Comparison of ENCODE assay signal across 8 mouse cellular contexts in the genomic region with DNA sequence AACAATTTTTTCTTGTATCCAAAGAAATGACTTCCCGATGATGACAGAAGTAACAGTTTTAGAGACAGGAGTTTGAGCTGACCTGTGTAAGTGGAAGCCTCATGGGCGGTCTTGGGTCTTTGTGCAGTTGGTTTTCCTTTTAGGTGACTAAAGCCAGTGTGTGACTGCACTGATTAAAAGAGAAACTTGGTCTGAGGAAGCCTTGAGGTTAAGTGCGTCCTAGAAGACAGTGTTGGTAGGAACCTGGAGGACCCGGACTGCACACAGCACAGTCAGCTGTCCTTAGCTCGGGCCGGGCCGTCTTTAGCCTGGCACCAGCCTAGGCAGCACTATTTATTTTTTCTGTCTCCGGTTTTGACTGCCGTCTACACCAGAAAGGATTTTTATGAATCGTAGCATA. TPM values are rescaled to one million over a fixed set of nuclear protein-coding genes. Genes with fewer than 3 reads are reported as not detected.
DNase-seq lines count a peak whose midpoint lies in the region; ATAC-seq and TF ChIP-seq lines count a peak whose summit lies in the region.

No protein-coding gene starts in this region.

- H3K4me2 ChIP-seq in lung, embryonic 15.5 days = peak overlapping the region; percentile 54

- no peak for TF ChIP-seq POLR2A in small intestine, adult 2 months (IDR thresholded peaks at IDR 0.05; ENCODE audit: low read depth, low read length)

- H3K9me3 ChIP-seq in lung, embryonic 15.5 days = no peaks in the 10 kb centered on the region
- no peaks in the 10 kb centered on the region for H3K9me3 ChIP-seq in limb, embryonic 10.5 days (replicated peaks)

- peaks cover 60% of the 10 kb centered on the region for H3K4me1 ChIP-seq in lung, embryonic 15.5 days
- peaks cover 30% of the 10 kb centered on the region for H3K4me1 ChIP-seq in limb, embryonic 10.5 days
- peaks cover 40% of the 10 kb centered on the region for H3K4me1 ChIP-seq in small intestine, adult 2 months (ENCODE audit: control insufficient read depth, insufficient read depth, insufficient read length, low read length)

- ATAC-seq in lung, embryonic 15.5 days (ENCODE audit: borderline replicate concordance, extremely low read depth, low FRiP score, low TSS enrichment) = no peak

- H3K4me3 ChIP-seq in lung, embryonic 15.5 days = peak overlapping the region; percentile 94
- H3K4me3 ChIP-seq in limb, embryonic 10.5 days = peak overlapping the region; percentile 84; the same call in 1 of the 2 replicates
- peak overlapping the region; percentile 49 for H3K4me3 ChIP-seq in small intestine, adult 2 months (ENCODE audit: low read depth, low read length)

- no peaks in the 10 kb centered on the region for H3K27me3 ChIP-seq in lung, embryonic 15.5 days
- peaks cover 5% of the 10 kb centered on the region for H3K27me3 ChIP-seq in limb, embryonic 10.5 days (ENCODE audit: low read depth, poor library complexity, severe bottlenecking)
- no peaks in the 10 kb centered on the region for H3K27me3 ChIP-seq in small intestine, adult 2 months (ENCODE audit: control insufficient read depth, insufficient read depth, low read length)

- H3K36me3 ChIP-seq in lung, embryonic 15.5 days = peaks cover 25% of the 10 kb centered on the region
- peaks cover 51% of the 10 kb centered on the region for H3K36me3 ChIP-seq in limb, embryonic 10.5 days
- peaks cover 19% of the 10 kb centered on the region for H3K36me3 ChIP-seq in small intestine, adult 2 months (ENCODE audit: control insufficient read depth, insufficient read depth, low read length)

- peak; percentile 33 for DNase-seq in adrenal gland, adult 2 months
- DNase-seq in adrenal gland, postnatal 36 days = no peak
- DNase-seq in lung, postnatal 14 days = no peak
- no peak for DNase-seq in limb, embryonic 10.5 days (ENCODE audit: low spot score)
- DNase-seq in adrenal gland, postnatal 10 days = no peak
- no peak for DNase-seq in urinary bladder, adult 18-20 months (ENCODE audit: low spot score in 2 of 2)

- WGBS in lung, embryonic 15.5 days = 58% methylated on average over 10 of the region's 10 CpGs
- WGBS in limb, embryonic 10.5 days = 92% methylated on average over 10 of the region's 10 CpGs
- WGBS in small intestine, adult 2 months = 15% methylated on average over 10 of the region's 10 CpGs

- peak overlapping the region; percentile 23; the same call in 1 of the 2 replicates for H3K9ac ChIP-seq in lung, embryonic 15.5 days

- no peak overlapping the region for H3K27ac ChIP-seq in lung, embryonic 15.5 days
- no peak overlapping the region for H3K27ac ChIP-seq in limb, embryonic 10.5 days
- peak overlapping the region; percentile 76 for H3K27ac ChIP-seq in small intestine, adult 2 months (ENCODE audit: insufficient read depth, low read depth, low read length)

- TF ChIP-seq CTCF in small intestine, adult 2 months (IDR thresholded peaks at IDR 0.05; ENCODE audit: extremely low read depth, insufficient read length, insufficient replicate concordance, low read depth, low read length) = no peak

RNA-seq across cellular contexts. Expression of a gene that starts 2.2 kb away (rescaled TPM):
- total RNA-seq in adrenal gland, adult 2 months (2021) = 10 to 100 TPM; 59.8 to 61.8 TPM
- polyA plus RNA-seq in adrenal gland, adult 2 months (2012; rRNA removed) = 21.7 and 23.2 TPM in 2 replicates
- total RNA-seq in adrenal gland, postnatal 36 days (2021) = 10 to 100 TPM; 65.2 to 70.7 TPM
- 25.5 and 27.8 TPM in 2 replicates for polyA plus RNA-seq in lung, embryonic 15.5 days (2015; fragmentation: Nextera tagmentation; extraction: Ambion mirVana)
- polyA plus RNA-seq in limb, embryonic 10.5 days (2016; fragmentation: Nextera tagmentation; extraction: Ambion mirVana) = 20.1 and 20.6 TPM in 2 replicates
- 38.5 and 60.3 TPM in 2 replicates for polyA plus RNA-seq in small intestine, adult 2 months (2012; rRNA removed)
- 10 to 100 TPM; 68.2 to 70.3 TPM for total RNA-seq in adrenal gland, postnatal 10 days (2021)

RNA-seq across cellular contexts. Expression of a gene that starts 48.8 kb away (rescaled TPM):
- total RNA-seq in adrenal gland, adult 2 months (2021) = not detected
- polyA plus RNA-seq in adrenal gland, adult 2 months (2012; rRNA removed) = not detected in 2 replicates
- not detected for total RNA-seq in adrenal gland, postnatal 36 days (2021)
- not detected in 2 replicates for polyA plus RNA-seq in lung, embryonic 15.5 days (2015; fragmentation: Nextera tagmentation; extraction: Ambion mirVana)
- not detected in 2 replicates for polyA plus RNA-seq in limb, embryonic 10.5 days (2016; fragmentation: Nextera tagmentation; extraction: Ambion mirVana)
- polyA plus RNA-seq in small intestine, adult 2 months (2012; rRNA removed) = not detected in 2 replicates
- total RNA-seq in adrenal gland, postnatal 10 days (2021) = not detected
